Comparison of ENCODE assay signal across 26 mouse cellular contexts in genomic region chr10:9912395-9912794, GRCm38 (mm10). TPM values are rescaled to one million over a fixed set of nuclear protein-coding genes. Genes with fewer than 3 reads are reported as not detected.
DNase-seq lines count a peak whose midpoint lies in the region; ATAC-seq lines count a peak whose summit lies in the region.
"Had no signal": no experiment of that assay in that cellular context is flagged by ENCODE, and none has a peak within 500 bp of the region (broad histone marks: within the 10 kb centered on the region; RNA-seq: fewer than 3 reads in every experiment).

No protein-coding gene starts in this region.

- no peak for DNase-seq in forebrain, embryonic 10.5 days (ENCODE audit: extremely low spot score, low spot score)
- DNase-seq in midbrain, embryonic 14.5 days, result peak; percentile 7
- no peak for DNase-seq in midbrain, embryonic 11.5 days (ENCODE audit: low spot score, missing footprints)
- peak; percentile 24 for DNase-seq in retina, postnatal 7 days (ENCODE audit: low read depth, low spot score)
- DNase-seq in testis, postnatal 10 days (ENCODE audit: low spot score), result no peak
- no peak for DNase-seq in gastrocnemius, postnatal 10 days
- DNase-seq: adrenal gland, adult 8-10 months; adrenal gland, postnatal 25 days; cerebellum, adult 18-20 months; cerebellum, adult 9-10 months; cerebellum, postnatal 25 days; gastrocnemius, adult 2 months; gastrocnemius, postnatal 25 days; heart, adult 18-20 months; heart, postnatal 10 days; heart, postnatal 36 days had no signal

- ATAC-seq in forebrain, embryonic 12.5 days (ENCODE audit: low FRiP score), result peak; percentile 57; the same call in 1 of the 2 replicates
- no peak for ATAC-seq in midbrain, embryonic 14.5 days (ENCODE audit: low FRiP score, low TSS enrichment)
- no peak for ATAC-seq in midbrain, embryonic 11.5 days (ENCODE audit: low FRiP score)
- peak; percentile 70; the same call in 1 of the 2 replicates for ATAC-seq in forebrain, embryonic 15.5 days (replicated peaks)
- ATAC-seq: activated CD4-positive, CD25-positive, alpha-beta regulatory T cell, adult 4 months; intestine, postnatal 0 days had no signal

- H3K4me1 ChIP-seq in forebrain, embryonic 12.5 days, result no peaks in the 10 kb centered on the region
- H3K4me1 ChIP-seq in forebrain, embryonic 10.5 days, result no peaks in the 10 kb centered on the region
- H3K4me1 ChIP-seq in midbrain, embryonic 14.5 days (ENCODE audit: control insufficient read depth, insufficient read depth, low read length), result no peaks in the 10 kb centered on the region
- no peaks in the 10 kb centered on the region for H3K4me1 ChIP-seq in midbrain, embryonic 11.5 days (ENCODE audit: control insufficient read depth, insufficient read depth, low read length)
- H3K4me1 ChIP-seq in forebrain, embryonic 15.5 days, result peaks cover 4% of the 10 kb centered on the region; the same call in 1 of the 2 replicates
- H3K4me1 ChIP-seq: embryonic facial prominence, embryonic 12.5 days; embryonic facial prominence, embryonic 15.5 days; heart, embryonic 12.5 days; heart, embryonic 15.5 days; hindbrain, embryonic 10.5 days had no signal

- H3K9me3 ChIP-seq in forebrain, embryonic 12.5 days, result no peaks in the 10 kb centered on the region
- no peaks in the 10 kb centered on the region for H3K9me3 ChIP-seq in forebrain, embryonic 10.5 days
- no peaks in the 10 kb centered on the region for H3K9me3 ChIP-seq in midbrain, embryonic 14.5 days (ENCODE audit: control insufficient read depth, low read length)
- H3K9me3 ChIP-seq in midbrain, embryonic 11.5 days (ENCODE audit: control insufficient read depth, low read length), result no peaks in the 10 kb centered on the region
- H3K9me3 ChIP-seq in forebrain, embryonic 15.5 days, result no peaks in the 10 kb centered on the region
- H3K9me3 ChIP-seq: embryonic facial prominence, embryonic 12.5 days; embryonic facial prominence, embryonic 15.5 days; heart, embryonic 12.5 days; heart, embryonic 15.5 days; hindbrain, embryonic 10.5 days had no signal

- H3K4me2 ChIP-seq in forebrain, embryonic 12.5 days, result no peak overlapping the region
- H3K4me2 ChIP-seq in midbrain, embryonic 14.5 days (ENCODE audit: low read length), result no peak overlapping the region
- H3K4me2 ChIP-seq in midbrain, embryonic 11.5 days, result no peak overlapping the region
- no peak overlapping the region for H3K4me2 ChIP-seq in forebrain, embryonic 15.5 days (replicated peaks)
- H3K4me2 ChIP-seq: embryonic facial prominence, embryonic 12.5 days; embryonic facial prominence, embryonic 15.5 days; heart, embryonic 12.5 days; heart, embryonic 15.5 days; hindbrain, embryonic 14.5 days had no signal

- no peak overlapping the region for H3K27ac ChIP-seq in forebrain, embryonic 12.5 days
- no peak overlapping the region for H3K27ac ChIP-seq in forebrain, embryonic 10.5 days
- no peak overlapping the region for H3K27ac ChIP-seq in midbrain, embryonic 14.5 days (replicated peaks; ENCODE audit: low read depth, low read length)
- no peak overlapping the region for H3K27ac ChIP-seq in midbrain, embryonic 11.5 days (ENCODE audit: low read depth, low read length)
- no peak overlapping the region for H3K27ac ChIP-seq in forebrain, embryonic 15.5 days (replicated peaks)
- H3K27ac ChIP-seq: embryonic facial prominence, embryonic 12.5 days; embryonic facial prominence, embryonic 15.5 days; gastrocnemius, adult 2 months; heart, embryonic 15.5 days; hindbrain, embryonic 10.5 days; hindbrain, embryonic 14.5 days had no signal

- 80% methylated on average over 5 of the region's 5 CpGs for WGBS in forebrain, embryonic 12.5 days
- 92% methylated on average over 5 of the region's 5 CpGs for WGBS in forebrain, embryonic 10.5 days
- 86% methylated on average over 5 of the region's 5 CpGs for WGBS in midbrain, embryonic 14.5 days
- WGBS in midbrain, embryonic 11.5 days, result 90% methylated on average over 5 of the region's 5 CpGs
- 28% methylated on average over 5 of the region's 5 CpGs for WGBS in forebrain, embryonic 15.5 days

- H3K9ac ChIP-seq in forebrain, embryonic 12.5 days, result no peak overlapping the region
- no peak overlapping the region for H3K9ac ChIP-seq in midbrain, embryonic 14.5 days (replicated peaks; ENCODE audit: low read length)
- no peak overlapping the region for H3K9ac ChIP-seq in midbrain, embryonic 11.5 days (ENCODE audit: low read length)
- H3K9ac ChIP-seq in forebrain, embryonic 15.5 days (replicated peaks), result no peak overlapping the region
- H3K9ac ChIP-seq: embryonic facial prominence, embryonic 12.5 days; embryonic facial prominence, embryonic 15.5 days; heart, embryonic 12.5 days; heart, embryonic 15.5 days; hindbrain, embryonic 14.5 days had no signal

- H3K27me3 ChIP-seq in forebrain, embryonic 12.5 days, result no peaks in the 10 kb centered on the region
- no peaks in the 10 kb centered on the region for H3K27me3 ChIP-seq in forebrain, embryonic 10.5 days (ENCODE audit: poor library complexity, severe bottlenecking)
- no peaks in the 10 kb centered on the region for H3K27me3 ChIP-seq in midbrain, embryonic 14.5 days (ENCODE audit: control insufficient read depth, insufficient read depth, low read length)
- no peaks in the 10 kb centered on the region for H3K27me3 ChIP-seq in midbrain, embryonic 11.5 days (ENCODE audit: control insufficient read depth, insufficient read depth, low read length)
- no peaks in the 10 kb centered on the region for H3K27me3 ChIP-seq in forebrain, embryonic 15.5 days
- H3K27me3 ChIP-seq: embryonic facial prominence, embryonic 12.5 days; embryonic facial prominence, embryonic 15.5 days; heart, embryonic 12.5 days; heart, embryonic 15.5 days had no signal

- H3K4me3 ChIP-seq in forebrain, embryonic 12.5 days (replicated peaks), result no peak overlapping the region
- H3K4me3 ChIP-seq in forebrain, embryonic 10.5 days, result no peak overlapping the region
- H3K4me3 ChIP-seq in midbrain, embryonic 14.5 days (replicated peaks; ENCODE audit: low read depth, low read length), result no peak overlapping the region
- H3K4me3 ChIP-seq in midbrain, embryonic 11.5 days (ENCODE audit: low read depth, low read length), result no peak overlapping the region
- H3K4me3 ChIP-seq in forebrain, embryonic 15.5 days, result no peak overlapping the region
- H3K4me3 ChIP-seq: embryonic facial prominence, embryonic 12.5 days; embryonic facial prominence, embryonic 15.5 days; gastrocnemius, adult 2 months; heart, embryonic 12.5 days; heart, embryonic 15.5 days; hindbrain, embryonic 10.5 days had no signal

- no peaks in the 10 kb centered on the region for H3K36me3 ChIP-seq in forebrain, embryonic 12.5 days (replicated peaks)
- H3K36me3 ChIP-seq in forebrain, embryonic 10.5 days (replicated peaks), result no peaks in the 10 kb centered on the region
- no peaks in the 10 kb centered on the region for H3K36me3 ChIP-seq in midbrain, embryonic 14.5 days (ENCODE audit: control insufficient read depth, insufficient read depth, low read length)
- no peaks in the 10 kb centered on the region for H3K36me3 ChIP-seq in midbrain, embryonic 11.5 days (ENCODE audit: control insufficient read depth, insufficient read depth, low read length)
- no peaks in the 10 kb centered on the region for H3K36me3 ChIP-seq in forebrain, embryonic 15.5 days
- H3K36me3 ChIP-seq: embryonic facial prominence, embryonic 12.5 days; embryonic facial prominence, embryonic 15.5 days; heart, embryonic 12.5 days; heart, embryonic 15.5 days; hindbrain, embryonic 10.5 days had no signal

RNA-seq across cellular contexts. Expression of gene Stxbp5, which starts 11.5 kb away (rescaled TPM):
- 7.9 and 8.9 TPM in 2 replicates for polyA plus RNA-seq in forebrain, embryonic 12.5 days (2016; fragmentation: Nextera tagmentation; extraction: Ambion mirVana)
- 2.7 and 4.2 TPM in 2 replicates for polyA plus RNA-seq in forebrain, embryonic 10.5 days (2016; fragmentation: Nextera tagmentation; extraction: Ambion mirVana)
- 12.4 and 14.3 TPM in 2 replicates for polyA plus RNA-seq in midbrain, embryonic 14.5 days (2014; fragmentation: Nextera tagmentation; extraction: Ambion mirVana)
- polyA plus RNA-seq in midbrain, embryonic 11.5 days (2014; fragmentation: Nextera tagmentation; extraction: Ambion mirVana), result 5.6 and 6.3 TPM in 2 replicates
- polyA plus RNA-seq in forebrain, embryonic 15.5 days (2015; fragmentation: Nextera tagmentation; extraction: Ambion mirVana), result 7.0 and 7.8 TPM in 2 replicates
- 10 to 100 TPM in 1 of 2 experiments, 1 to 10 TPM in 1; 6.6 to 12.0 TPM for total RNA-seq in gastrocnemius, postnatal 10 days (2021)

Comparison
In these comparisons a context has a peak if more than half of its experiments do, and no peak if none do; other contexts are left out.
1. DNase-seq: peak in midbrain, embryonic 14.5 days (single experiment) and retina, postnatal 7 days (single experiment); none in forebrain, embryonic 10.5 days (single experiment), midbrain, embryonic 11.5 days (single experiment), testis, postnatal 10 days (single experiment) and gastrocnemius, postnatal 10 days (single experiment).
2. ATAC-seq: peak in forebrain, embryonic 12.5 days (single experiment) and forebrain, embryonic 15.5 days (single experiment); none in midbrain, embryonic 14.5 days (single experiment) and midbrain, embryonic 11.5 days (single experiment).